Mouse (Mus musculus) stomach, embryonic 14.5 days (tissue): ENCODE results near the gene Mypn. TPM values are rescaled to one million over a fixed set of nuclear protein-coding genes. Genes with fewer than 3 reads are reported as not detected.

Experiments
- ATAC-seq: fragments of 200-750 bp; cut with Nextera tagmentation; 2 replicates; pipeline ENCODE4 v1.8.0; 2017; ENCODE audit warnings: low read depth, moderate TSS enrichment; ENCODE audit not compliant: insufficient number of reproducible peaks, insufficient read depth, low FRiP score
- H3K27ac ChIP-seq: fragments of 300-500 bp; sonication (generic); 2 replicates; pipeline ENCODE4 v1.5.1; 2014; ENCODE audit warnings: mild to moderate bottlenecking, low read length, moderate library complexity, mixed read lengths
- H3K27me3 ChIP-seq: fragments of 300-500 bp; sonication (generic); 2 replicates; pipeline ENCODE4 v1.6.1; 2014; ENCODE audit warnings: low read length, control low read depth, mixed read lengths; ENCODE audit not compliant: control insufficient read depth, insufficient read depth
- H3K36me3 ChIP-seq: fragments of 300-500 bp; sonication (generic); 2 replicates; pipeline ENCODE4 v1.6.1; 2014; ENCODE audit warnings: mild to moderate bottlenecking, control low read depth, low read length, moderate library complexity, mixed read lengths; ENCODE audit not compliant: control insufficient read depth, insufficient read depth
- H3K4me1 ChIP-seq: fragments of 300-500 bp; sonication (generic); 2 replicates; pipeline ENCODE4 v1.6.1; 2014; ENCODE audit warnings: low read length, control low read depth, mixed read lengths; ENCODE audit not compliant: control insufficient read depth, insufficient read depth
- H3K4me2 ChIP-seq: fragments of 300-500 bp; sonication (generic); replicated peaks from 2 replicates; pipeline ENCODE4 v1.6.1; 2014; ENCODE audit warnings: low read depth, low read length, control low read depth
- H3K4me3 ChIP-seq: fragments of 300-500 bp; sonication (generic); 2 replicates; pipeline ENCODE4 v1.5.1; 2014; ENCODE audit warnings: low read depth, low read length, control low read depth
- H3K9ac ChIP-seq: fragments of 300-500 bp; sonication (generic); replicated peaks from 2 replicates; pipeline ENCODE4 v1.6.1; 2014; ENCODE audit warnings: low read depth, mild to moderate bottlenecking, control low read depth, low read length, moderate library complexity, mixed read lengths
- H3K9me3 ChIP-seq: fragments of 300-500 bp; sonication (generic); 2 replicates; pipeline ENCODE4 v1.6.1; 2016; ENCODE audit warnings: low read depth, low read length, control low read depth; ENCODE audit not compliant: control insufficient read depth
- WGBS: fragments of 180-500 bp; shearing (Covaris S2); extraction: QIAGEN DNeasy Blood & Tissue Kit; methylation state at CpG from one replicate; pipeline ENCODE4 v1.1.7; 2014; 5-methylcytosine and 5-hydroxymethylcytosine counted together
- polyA plus RNA-seq: library from polyadenylated mRNA; unstranded; fragments of >200 nt; fragmentation: Nextera tagmentation; extraction: Ambion mirVana; gene quantifications from 2 replicates; pipeline ENCODE4 v1.2.1, GENCODE M21; 2014

Mypn gene
- polyA plus RNA-seq, 1 experiment from 2014 or later, result not detected

GRCm38 (mm10) chr10:63156919-63157318, 46.8 kb downstream of the Mypn start:
- H3K4me1 ChIP-seq, result no peaks in the 10 kb centered on the region
- H3K4me2 ChIP-seq, result no peak overlapping the region
- no peak overlapping the region for H3K4me3 ChIP-seq
- WGBS, result 48% methylated on average over 4 of the region's 4 CpGs
- no peak overlapping the region for H3K9ac ChIP-seq
- no peaks in the 10 kb centered on the region for H3K27me3 ChIP-seq
- H3K27ac ChIP-seq, result no peak overlapping the region
- H3K9me3 ChIP-seq, result no peaks in the 10 kb centered on the region
- no peaks in the 10 kb centered on the region for H3K36me3 ChIP-seq
- ATAC-seq, result no peak; the same call in 1 of the 2 replicates

- no peaks in the 10 kb centered on the region for H3K36me3 ChIP-seq
- no peak overlapping the region for H3K9ac ChIP-seq
- H3K4me2 ChIP-seq, result no peak overlapping the region
- H3K4me1 ChIP-seq, result no peaks in the 10 kb centered on the region
- no peak overlapping the region for H3K4me3 ChIP-seq
- ATAC-seq, result no peak
- 93% methylated on average over 1 of the region's 1 CpGs for WGBS
- no peaks in the 10 kb centered on the region for H3K9me3 ChIP-seq
- H3K27ac ChIP-seq, result no peak overlapping the region
- H3K27me3 ChIP-seq, result no peaks in the 10 kb centered on the region
Measured at GRCm38 (mm10) chr10:63156351-63156750, 47.4 kb downstream of the Mypn start.

- no peaks in the 10 kb centered on the region for H3K4me1 ChIP-seq
Measured at GRCm38 (mm10) chr10:63155668-63156350, 47.9 kb downstream of the Mypn start.

GRCm38 (mm10) chr10:63154726-63155125, 49.0 kb downstream of the Mypn start:
- Histone ChIP-seq H3K4me3 (no peak overlapping the region), H3K9me3 (no peaks in the 10 kb centered on the region), H3K27ac (no peak overlapping the region), H3K9ac (no peak overlapping the region), H3K4me2 (no peak overlapping the region), H3K4me1 (no peaks in the 10 kb centered on the region), H3K27me3 (no peaks in the 10 kb centered on the region), H3K36me3 (no peaks in the 10 kb centered on the region)
- 81% methylated on average over 4 of the region's 4 CpGs for WGBS
- no peak for ATAC-seq

More at GRCm38 (mm10) chr10:63155668-63156350, 47.9 kb downstream of the Mypn start:
- H3K36me3 ChIP-seq, result no peaks in the 10 kb centered on the region
- no peak overlapping the region for H3K4me2 ChIP-seq
- H3K27ac ChIP-seq, result no peak overlapping the region
- H3K9me3 ChIP-seq, result no peaks in the 10 kb centered on the region
- ATAC-seq, result no peak
- no peak overlapping the region for H3K4me3 ChIP-seq
- 81% methylated on average over 4 of the region's 4 CpGs for WGBS
- no peak overlapping the region for H3K9ac ChIP-seq
- H3K27me3 ChIP-seq, result no peaks in the 10 kb centered on the region

GRCm38 (mm10) chr10:63154226-63154625, 49.5 kb downstream of the Mypn start:
- no peak overlapping the region for H3K4me3 ChIP-seq
- H3K27ac ChIP-seq, result no peak overlapping the region
- no peak for ATAC-seq
- no peaks in the 10 kb centered on the region for H3K9me3 ChIP-seq
- H3K4me2 ChIP-seq, result no peak overlapping the region
- WGBS, result 81% methylated on average over 6 of the region's 6 CpGs
- no peaks in the 10 kb centered on the region for H3K36me3 ChIP-seq
- no peaks in the 10 kb centered on the region for H3K4me1 ChIP-seq
- no peaks in the 10 kb centered on the region for H3K27me3 ChIP-seq
- no peak overlapping the region for H3K9ac ChIP-seq

- Histone ChIP-seq H3K36me3 (no peaks in the 10 kb centered on the region), H3K27me3 (no peaks in the 10 kb centered on the region), H3K4me2 (no peak overlapping the region), H3K27ac (no peak overlapping the region), H3K9me3 (no peaks in the 10 kb centered on the region), H3K4me1 (no peaks in the 10 kb centered on the region), H3K4me3 (no peak overlapping the region), H3K9ac (no peak overlapping the region)
- 41% methylated on average over 3 of the region's 3 CpGs for WGBS
- ATAC-seq, result no peak
Measured at GRCm38 (mm10) chr10:63153563-63153962, 50.2 kb downstream of the Mypn start.

GRCm38 (mm10) chr10:63152358-63152757, 51.4 kb downstream of the Mypn start:
- Histone ChIP-seq H3K9me3 (no peaks in the 10 kb centered on the region), H3K4me3 (no peak overlapping the region), H3K9ac (no peak overlapping the region), H3K4me1 (no peaks in the 10 kb centered on the region), H3K36me3 (no peaks in the 10 kb centered on the region), H3K27ac (no peak overlapping the region), H3K4me2 (no peak overlapping the region), H3K27me3 (no peaks in the 10 kb centered on the region)
- no peak for ATAC-seq

- no peaks in the 10 kb centered on the region for H3K27me3 ChIP-seq
- no peak overlapping the region for H3K9ac ChIP-seq
- H3K9me3 ChIP-seq, result no peaks in the 10 kb centered on the region
- H3K4me3 ChIP-seq, result no peak overlapping the region
- ATAC-seq, result peak; percentile 37; the same call in 1 of the 2 replicates
- H3K36me3 ChIP-seq, result no peaks in the 10 kb centered on the region
- H3K27ac ChIP-seq, result no peak overlapping the region
- H3K4me1 ChIP-seq, result no peaks in the 10 kb centered on the region
- no peak overlapping the region for H3K4me2 ChIP-seq
- 56% methylated on average over 13 of the region's 13 CpGs for WGBS
Measured at GRCm38 (mm10) chr10:63142660-63143059, 61.1 kb downstream of the Mypn start.

GRCm38 (mm10) chr10:63136436-63136835, 67.3 kb downstream of the Mypn start:
- Histone ChIP-seq H3K27ac (no peak overlapping the region), H3K27me3 (no peaks in the 10 kb centered on the region)
- 75% methylated on average over 6 of the region's 6 CpGs for WGBS

More at GRCm38 (mm10) chr10:63136436-63136835, 67.3 kb downstream of the Mypn start:
- Histone ChIP-seq H3K4me3 (no peak overlapping the region), H3K36me3 (no peaks in the 10 kb centered on the region), H3K4me2 (no peak overlapping the region), H3K9me3 (no peaks in the 10 kb centered on the region), H3K9ac (no peak overlapping the region), H3K4me1 (no peaks in the 10 kb centered on the region)
- ATAC-seq, result no peak
